Mouse (Mus musculus) cerebellum, adult 8-10 months (tissue): ENCODE results near the gene Mkks.

Source experiments
- DNase-seq: peaks from one replicate; pipeline ENCODE4 v3.0.0; 2022

The Mkks gene

DNA sequence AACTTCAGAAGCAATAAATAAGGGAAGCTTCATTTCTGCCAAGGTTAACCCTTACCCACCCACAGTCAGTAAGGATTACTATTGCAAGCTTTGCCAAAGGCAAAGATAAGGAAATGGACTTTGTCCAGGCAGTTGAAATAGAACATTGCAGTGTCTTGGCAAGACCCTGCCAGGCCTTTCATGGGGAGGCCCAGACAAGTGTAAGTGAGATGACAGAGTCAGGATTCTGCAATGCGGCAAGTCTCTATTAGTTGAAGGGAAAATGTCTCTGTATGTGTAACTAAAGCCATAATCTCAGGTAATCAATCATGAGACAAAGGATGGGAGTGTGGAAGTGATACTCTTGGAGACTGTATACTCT, 56.5 kb downstream of the Mkks start:
- DNase-seq = no peak

DNA sequence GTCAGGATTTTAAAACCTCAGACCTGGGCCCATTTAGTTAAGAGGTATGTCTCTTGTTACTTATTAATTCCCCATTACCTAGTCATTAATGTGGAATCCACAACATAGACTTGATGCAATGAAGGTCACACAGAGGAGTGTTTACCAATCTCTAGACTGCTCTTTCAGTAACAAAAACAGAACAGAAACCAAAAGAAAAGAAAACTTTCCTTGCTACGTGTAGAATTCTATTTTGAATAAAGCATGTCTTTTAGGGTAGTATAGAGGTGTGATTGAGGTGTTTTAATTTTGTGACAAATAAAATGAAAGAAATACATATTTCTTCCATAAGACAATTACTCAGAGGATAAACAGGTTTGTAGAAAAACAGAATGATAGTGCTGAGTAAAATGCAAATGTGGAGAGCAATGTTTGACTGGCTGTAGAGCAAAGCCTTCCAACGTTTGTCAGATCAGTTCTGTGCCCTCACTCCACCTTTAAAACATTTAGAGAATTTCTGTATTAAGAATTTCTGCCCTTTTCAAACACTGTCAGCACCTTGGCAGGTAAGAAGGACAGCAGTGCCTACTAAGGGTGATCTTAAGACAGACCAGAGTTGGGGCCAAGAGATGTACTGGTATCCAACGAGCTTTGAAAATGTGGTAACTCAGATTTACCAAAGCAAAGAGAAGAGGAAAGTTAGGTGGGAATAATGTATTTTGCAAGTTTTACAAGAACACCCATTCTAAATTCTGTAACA, 57.0 kb downstream of the Mkks start:
- no peak for DNase-seq

- DNase-seq = no peak
Observed at GRCm38 (mm10) chr2:136832936-136833335, 58.3 kb downstream of the Mkks start.

- DNase-seq = no peak
Observed at GRCm38 (mm10) chr2:136827612-136828011, 63.6 kb downstream of the Mkks start.
